Mouse (Mus musculus) cortical plate, adult 2 months (tissue): Measurements from ENCODE around the gene Bcr.

Source experiments
- CTCF ChIP-seq: fragments of 200-500 bp; IDR thresholded peaks from 2 replicates; pipeline ENCODE4 v1.5.1; 2011; ENCODE audit warnings: mild to moderate bottlenecking, control low read depth, low read length; ENCODE audit not compliant: insufficient read depth; ENCODE audit errors: extremely low read depth
- POLR2A ChIP-seq: fragments of 200-500 bp; IDR thresholded peaks from 2 replicates; pipeline ENCODE4 v1.6.1; 2011; ENCODE audit warnings: mild to moderate bottlenecking, low read length, control low read depth; ENCODE audit not compliant: insufficient read depth; ENCODE audit errors: extremely low read depth

DNA sequence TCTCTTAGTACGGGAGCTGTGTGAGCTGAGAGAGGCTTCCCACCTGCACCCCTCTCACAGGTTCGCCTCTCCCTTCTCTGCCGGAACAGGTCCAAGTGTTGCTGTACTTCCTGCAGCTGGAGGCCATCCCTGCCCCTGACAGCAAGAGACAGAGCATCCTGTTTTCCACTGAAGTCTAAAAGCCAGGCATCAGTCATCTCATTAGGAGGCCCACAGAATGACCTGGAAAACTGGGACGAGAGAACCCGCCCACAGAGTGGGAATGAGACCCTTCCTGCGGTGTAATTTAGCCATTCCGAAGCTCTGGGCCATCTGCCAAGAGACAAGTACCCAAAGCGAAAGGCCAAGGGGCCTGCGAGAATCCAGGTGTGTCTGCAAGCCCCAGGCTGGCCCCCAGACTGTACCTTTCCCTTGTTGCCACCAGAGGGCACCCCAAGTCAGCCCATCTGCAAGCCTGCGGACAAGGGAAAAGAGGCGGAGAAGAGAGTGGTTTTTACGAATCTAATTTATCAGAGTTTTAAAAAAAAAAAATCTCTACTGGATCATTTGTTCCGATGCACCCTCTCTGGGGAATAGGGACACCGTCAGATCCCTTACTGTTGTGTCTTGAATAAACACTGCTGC is 121.9 kb downstream of the Bcr start:
- TF ChIP-seq CTCF (peak; percentile 81), POLR2A (no peak)
